Mouse (Mus musculus) MEL-GATA-1-ER (cell line): ENCODE measurements around the gene Grid1.

Experiments
- DNase-seq: peaks from one replicate; pipeline ENCODE4 v3.0.0-alpha.2; 2012; ENCODE audit warnings: low read depth; ENCODE audit errors: extremely low read depth

Grid1 gene

DNA sequence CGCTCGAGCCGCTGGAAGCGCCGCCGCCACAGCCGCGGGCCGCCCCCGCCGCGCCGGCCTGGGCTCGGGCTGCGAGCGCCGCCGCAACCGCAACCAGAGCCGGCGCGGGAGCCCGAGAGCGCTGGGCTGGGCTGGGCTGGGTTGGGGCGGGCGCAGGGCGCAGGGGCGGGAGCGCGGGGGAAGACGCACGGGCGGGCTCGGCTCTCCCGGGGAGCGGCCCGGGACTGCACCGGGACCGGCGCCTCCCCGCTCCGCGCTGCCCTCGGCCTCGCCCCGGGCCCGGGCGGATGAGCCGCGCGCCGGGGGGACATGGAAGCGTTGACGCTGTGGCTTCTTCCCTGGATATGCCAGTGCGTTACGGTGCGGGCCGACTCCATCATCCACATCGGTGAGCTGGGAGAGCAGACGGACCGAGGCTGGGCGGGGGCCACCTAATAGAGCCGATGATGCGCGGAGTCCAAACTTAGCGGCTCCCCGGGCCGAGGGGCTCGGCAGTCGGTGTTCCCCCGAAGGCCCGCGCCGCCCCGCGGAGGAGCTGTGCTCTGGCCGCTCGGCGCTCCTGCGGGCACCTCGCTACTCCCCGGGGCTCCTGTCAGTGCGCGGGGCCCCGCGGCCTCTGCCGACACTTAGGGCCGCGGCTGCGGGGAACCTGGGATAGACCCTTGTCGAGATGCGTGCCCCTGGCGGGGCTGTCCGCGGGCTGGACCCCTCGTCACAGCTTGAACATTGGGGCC, at the start of gene Grid1:
Grid1 (plus strand) TSS at position 190 of the 734 bp plus-strand sequence.
- DNase-seq, result no peak

GRCm38 (mm10) chr14:34770467-34770866, 49.4 kb upstream of the Grid1 start:
- DNase-seq, result peak; percentile 59

GRCm38 (mm10) chr14:34771601-34772000, 48.3 kb upstream of the Grid1 start:
- DNase-seq, result no peak

DNA sequence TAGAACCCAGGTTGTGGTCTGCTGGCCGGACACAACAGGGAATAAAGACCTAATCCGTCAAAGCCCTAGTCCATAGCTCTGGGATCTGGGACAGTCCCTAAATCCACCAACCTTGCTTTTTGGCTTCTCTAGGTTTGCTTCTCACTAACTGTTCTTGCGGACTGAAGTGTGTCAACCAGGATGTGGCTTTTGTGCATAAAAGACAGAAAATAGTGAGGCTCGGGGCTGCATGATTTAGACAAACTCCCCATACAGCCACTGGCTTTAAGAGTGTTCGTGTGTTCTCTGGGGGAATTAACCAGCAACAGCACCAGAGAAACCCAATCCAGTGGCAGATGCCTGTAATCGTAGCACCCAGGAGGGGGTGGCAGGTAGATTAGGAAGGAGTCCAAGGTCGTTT, 47.8 kb upstream of the Grid1 start:
- no peak for DNase-seq

- no peak for DNase-seq
Observed at GRCm38 (mm10) chr14:34773681-34774080, 46.2 kb upstream of the Grid1 start.

- DNase-seq, result no peak
Observed at GRCm38 (mm10) chr14:34774231-34774630, 45.7 kb upstream of the Grid1 start.

- peak; percentile 53 for DNase-seq
Observed at GRCm38 (mm10) chr14:34776719-34777385, 43.1 kb upstream of the Grid1 start.

DNA sequence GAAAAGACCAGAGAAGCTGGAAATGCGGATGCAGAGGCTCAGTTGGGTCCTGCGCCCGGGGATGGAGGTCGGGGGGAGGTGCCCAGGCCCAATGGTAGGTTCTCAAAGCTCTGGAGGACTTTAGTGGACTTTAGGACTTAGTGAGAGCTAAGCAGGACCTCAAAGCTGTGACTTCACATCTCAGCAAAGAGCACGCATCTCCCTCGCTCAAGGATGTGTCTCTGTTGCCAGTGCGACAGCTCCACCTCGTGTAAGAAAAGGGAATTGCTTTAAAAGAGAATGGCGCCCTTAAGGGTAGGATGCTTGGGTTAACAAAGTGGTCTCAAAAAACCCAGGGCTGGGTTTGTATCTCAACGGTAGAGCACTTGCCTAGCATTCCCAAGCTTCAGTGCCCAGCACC, 42.1 kb upstream of the Grid1 start:
- DNase-seq, result peak; percentile 36

DNA sequence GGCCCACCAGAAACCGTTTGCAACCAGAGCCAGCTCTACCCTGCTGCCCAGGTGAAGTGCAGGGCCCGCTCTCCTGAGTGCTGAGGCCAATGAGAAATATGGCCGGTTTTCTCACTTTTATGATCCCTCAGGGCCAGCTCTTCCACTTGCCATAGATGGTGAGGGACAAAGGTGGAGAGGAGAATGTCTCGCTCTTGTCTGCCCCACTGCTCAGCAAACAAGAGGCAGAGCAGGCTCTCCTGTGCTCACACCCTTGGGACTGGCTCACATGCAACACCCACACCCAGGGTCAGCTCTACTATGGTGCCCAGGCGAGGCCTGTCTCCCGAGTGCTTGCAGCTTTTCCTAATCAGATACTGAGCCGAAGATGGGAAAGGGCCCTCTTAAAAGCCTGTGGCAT, 41.1 kb upstream of the Grid1 start:
- no peak for DNase-seq

DNA sequence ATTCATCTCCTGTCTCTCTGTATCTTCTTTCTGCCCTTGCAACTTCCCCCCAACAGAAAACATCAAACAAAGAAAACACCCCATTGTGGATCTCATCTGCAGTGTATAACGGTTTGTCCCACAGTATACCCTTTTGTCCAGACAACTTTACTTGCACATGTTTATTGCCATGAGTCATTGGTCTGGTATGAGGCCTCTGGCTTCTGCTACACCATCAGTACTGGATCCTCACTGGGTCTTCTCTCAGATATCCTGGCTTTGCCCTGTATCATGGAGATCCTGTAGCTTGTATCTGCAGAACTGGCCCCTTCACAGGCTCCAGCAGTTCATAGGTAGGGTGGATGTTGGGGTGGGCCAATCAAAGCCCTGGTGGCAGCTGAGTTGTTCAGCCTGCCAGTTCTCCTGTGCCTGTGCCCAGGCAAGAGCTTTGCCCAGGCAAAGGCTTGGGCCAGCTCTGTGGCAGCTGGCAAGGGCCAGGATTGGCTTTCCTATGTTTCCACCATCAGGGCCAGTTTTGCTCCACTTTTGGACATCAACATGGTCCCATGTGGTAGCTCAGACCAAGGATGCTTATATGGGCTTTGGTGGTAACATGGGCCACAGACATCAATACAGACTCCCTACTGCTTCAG, 26.4 kb upstream of the Grid1 start:
- DNase-seq, result no peak

- peak; percentile 23 for DNase-seq
Observed at GRCm38 (mm10) chr14:34810763-34811489, 9.0 kb upstream of the Grid1 start.

GRCm38 (mm10) chr14:34811490-34811808, 8.5 kb upstream of the Grid1 start:
- DNase-seq, result no peak

DNA sequence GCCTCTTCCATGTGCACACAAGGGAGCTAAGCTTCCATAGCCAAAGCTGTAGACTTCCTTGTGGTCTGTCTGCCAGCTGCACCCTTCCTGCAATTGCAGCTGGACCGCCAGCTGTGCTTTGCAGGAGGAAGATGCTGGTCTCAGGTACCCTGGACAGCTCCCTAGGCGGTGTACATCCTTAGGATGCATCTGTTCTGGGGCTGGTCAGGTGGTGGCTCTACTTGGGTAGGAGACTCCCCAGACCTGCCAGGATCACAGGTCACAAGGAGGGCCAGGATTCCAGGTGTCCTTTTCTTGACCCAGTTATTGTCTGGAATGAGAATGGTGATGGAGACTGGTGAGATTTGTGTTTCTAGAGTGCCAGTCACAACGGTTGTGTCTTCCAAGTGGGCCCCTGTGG, 3.6 kb upstream of the Grid1 start:
- DNase-seq, result no peak

GRCm38 (mm10) chr14:34818387-34818980, 1.4 kb upstream of the Grid1 start:
- no peak for DNase-seq

DNA sequence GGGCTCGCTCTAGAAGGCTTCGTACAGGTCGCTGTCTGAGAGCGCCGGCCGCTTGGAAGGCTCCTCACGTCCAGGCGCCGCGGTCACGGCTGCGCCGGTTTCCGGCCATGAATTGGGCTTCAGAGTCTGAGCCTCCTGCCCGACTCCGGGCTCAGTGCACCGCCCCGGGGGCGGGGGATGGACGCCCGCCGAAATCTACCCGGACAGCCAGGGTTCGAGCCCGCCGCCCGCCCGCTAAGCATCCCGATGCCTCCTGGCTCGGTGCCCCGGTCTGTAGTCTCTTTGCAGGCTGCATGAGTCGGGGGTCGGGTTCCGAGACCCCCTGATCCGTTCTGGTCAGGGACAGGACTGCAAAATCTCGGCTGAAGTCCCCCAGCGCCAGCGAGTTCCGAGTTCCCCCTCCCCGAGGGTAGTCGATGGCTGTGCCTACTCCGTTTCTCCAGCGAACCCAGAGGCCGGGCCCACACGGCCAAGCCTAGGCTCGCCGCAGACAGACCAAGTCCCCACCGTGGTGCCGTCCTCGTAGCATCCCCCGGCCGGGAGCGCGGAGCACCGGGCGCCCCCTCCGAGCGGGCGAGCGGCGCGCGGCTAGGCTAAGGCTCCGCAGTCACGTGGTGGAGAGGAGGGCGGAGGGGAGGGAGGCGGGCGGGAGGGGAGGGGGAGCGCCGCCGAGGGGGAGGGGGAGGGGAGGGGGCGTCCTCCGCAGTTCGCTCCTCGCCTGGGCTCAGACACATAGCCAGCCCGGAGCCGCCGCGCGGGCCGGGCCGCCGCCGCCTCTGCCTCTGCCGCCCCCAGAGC, 588 bp upstream of the Grid1 start:
- no peak for DNase-seq

DNA sequence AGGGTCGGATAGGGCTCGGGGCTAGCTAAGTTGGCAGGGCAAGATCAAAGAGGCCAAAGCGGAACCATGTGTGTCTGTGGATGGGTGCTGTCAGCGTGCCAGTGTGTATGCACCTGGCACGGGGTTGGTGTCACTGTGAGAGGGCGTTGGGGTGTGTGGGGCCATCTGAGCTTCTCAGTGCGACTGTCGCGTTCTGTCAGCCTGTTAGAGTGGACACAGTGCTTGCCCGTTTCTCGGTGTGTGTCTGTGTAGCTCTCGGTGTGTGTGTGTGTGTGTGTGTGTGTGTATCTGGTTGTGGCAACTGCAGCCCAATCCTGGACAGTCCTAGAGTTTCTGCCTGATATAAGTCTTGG, 721 bp downstream of the Grid1 start:
- no peak for DNase-seq

GRCm38 (mm10) chr14:34821131-34821790, 1.4 kb downstream of the Grid1 start:
- no peak for DNase-seq

- DNase-seq, result no peak
Observed at GRCm38 (mm10) chr14:34823136-34823535, 3.2 kb downstream of the Grid1 start.

DNA sequence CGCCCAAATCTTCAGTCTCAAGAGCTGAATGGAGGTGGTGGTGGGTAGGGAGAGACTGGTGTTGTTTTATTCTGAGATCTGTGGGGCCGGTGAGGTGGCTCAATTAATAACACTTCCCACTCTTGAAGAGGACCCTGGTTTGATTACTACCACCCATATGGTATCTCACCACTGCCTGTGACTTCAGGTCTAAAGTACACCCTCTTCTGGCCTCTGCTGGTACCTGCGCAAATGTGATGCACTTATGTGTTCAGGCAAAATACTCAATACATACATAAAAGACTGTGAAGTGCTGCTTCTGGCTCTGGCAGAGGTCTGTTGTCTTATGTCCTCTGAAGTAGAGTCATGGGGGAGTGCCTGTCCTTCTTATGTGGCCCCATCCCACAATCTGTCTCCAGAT, 4.3 kb downstream of the Grid1 start:
- DNase-seq, result no peak

- DNase-seq, result no peak
Observed at GRCm38 (mm10) chr14:34825902-34826301, 6.0 kb downstream of the Grid1 start.
